Mouse (Mus musculus): ENCODE measurements around the gene Gatc. TPM values are rescaled to one million over a fixed set of nuclear protein-coding genes. Genes with fewer than 3 reads are reported as not detected.

The Gatc gene
- polyA plus RNA-seq, 1 experiment from 2014 or later = 30.0 TPM

- 4% methylated on average over 12 of the region's 12 CpGs for WGBS
- H3K9me3 ChIP-seq = no peaks in the 10 kb centered on the region
- H3K9ac ChIP-seq = no peak overlapping the region
- no peak overlapping the region for H3K4me3 ChIP-seq
- H3K36me3 ChIP-seq = no peaks in the 10 kb centered on the region
- H3K27ac ChIP-seq = no peak overlapping the region
- no peaks in the 10 kb centered on the region for H3K27me3 ChIP-seq
- no peaks in the 10 kb centered on the region for H3K4me1 ChIP-seq
- no peak overlapping the region for H3K4me2 ChIP-seq (replicated peaks)
- ATAC-seq (ENCODE audit: insufficient number of reproducible peaks, insufficient read depth, low FRiP score, low TSS enrichment) = peak; percentile 76; the same call in 1 of the 2 replicates
Observed at GRCm38 (mm10) chr5:115358872-115359271, 17.9 kb upstream of the Gatc start.

- no peaks in the 10 kb centered on the region for H3K36me3 ChIP-seq
- H3K27ac ChIP-seq = no peak overlapping the region
- no peaks in the 10 kb centered on the region for H3K9me3 ChIP-seq
- no peak for ATAC-seq (ENCODE audit: insufficient number of reproducible peaks, insufficient read depth, low FRiP score, low TSS enrichment)
- H3K4me3 ChIP-seq = no peak overlapping the region
- no peaks in the 10 kb centered on the region for H3K4me1 ChIP-seq
- H3K9ac ChIP-seq = no peak overlapping the region
- WGBS = 56% methylated on average over 13 of the region's 13 CpGs
- H3K4me2 ChIP-seq (replicated peaks) = no peak overlapping the region
- no peaks in the 10 kb centered on the region for H3K27me3 ChIP-seq
Observed at GRCm38 (mm10) chr5:115355070-115355469, 14.1 kb upstream of the Gatc start.

GRCm38 (mm10) chr5:115351348-115351747 is 10.4 kb upstream of the Gatc start:
- 73% methylated on average over 5 of the region's 5 CpGs for WGBS
- Histone ChIP-seq H3K9ac (no peak overlapping the region), H3K9me3 (no peaks in the 10 kb centered on the region), H3K4me2 (replicated peaks) (no peak overlapping the region), H3K4me3 (no peak overlapping the region), H3K27me3 (no peaks in the 10 kb centered on the region), H3K36me3 (peaks cover 3% of the 10 kb centered on the region), H3K27ac (no peak overlapping the region), H3K4me1 (peaks cover 9% of the 10 kb centered on the region)
- ATAC-seq (ENCODE audit: insufficient number of reproducible peaks, insufficient read depth, low FRiP score, low TSS enrichment) = no peak

- Histone ChIP-seq H3K4me3 (peak overlapping the region; percentile 97), H3K27ac (peak overlapping the region; percentile 85), H3K27me3 (no peaks in the 10 kb centered on the region), H3K4me1 (peaks cover 9% of the 10 kb centered on the region), H3K36me3 (peaks cover 23% of the 10 kb centered on the region), H3K9ac (peak overlapping the region; percentile 89), H3K9me3 (no peaks in the 10 kb centered on the region), H3K4me2 (replicated peaks) (peak overlapping the region; percentile 80)
- WGBS = 1% methylated on average over 18 of the region's 18 CpGs
- peak; percentile 5; the same call in 1 of the 2 replicates for ATAC-seq (ENCODE audit: insufficient number of reproducible peaks, insufficient read depth, low FRiP score, low TSS enrichment)
Observed at GRCm38 (mm10) chr5:115349225-115349555, 8.2 kb upstream of the Gatc start.

DNA sequence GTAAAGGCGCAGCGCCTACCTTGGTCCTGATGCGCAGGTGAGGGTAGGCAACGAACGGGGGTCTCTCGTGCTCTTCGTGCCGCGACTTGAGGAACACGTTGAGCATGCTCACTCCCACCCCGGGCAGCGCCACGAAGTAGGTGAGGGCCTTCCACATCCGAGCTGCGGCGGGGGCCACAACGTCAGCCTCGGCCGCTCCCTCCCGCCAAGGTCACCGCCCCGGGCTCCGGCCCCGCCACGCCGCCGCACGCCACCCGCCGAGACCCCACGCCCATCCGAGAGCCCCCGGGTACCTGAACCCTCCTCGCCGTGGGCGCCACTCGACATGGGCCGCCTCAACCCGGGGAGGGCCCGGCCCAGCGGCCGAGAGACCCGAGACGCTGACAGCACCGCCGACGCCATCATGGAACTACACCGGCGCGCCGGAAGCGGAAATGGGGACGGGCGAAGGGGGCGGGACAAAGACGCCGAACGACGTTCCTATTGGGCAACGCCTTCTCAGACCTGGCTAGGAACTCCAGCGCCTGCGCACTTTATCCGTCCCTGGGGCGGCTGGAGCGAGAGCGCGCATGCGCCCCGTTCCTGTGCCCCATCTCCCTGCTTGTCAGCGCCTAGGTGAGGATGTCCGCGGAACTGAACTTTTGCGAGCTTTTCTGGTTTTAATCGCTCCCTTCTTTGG is 7.7 kb upstream of the Gatc start, which contains the start of gene Cox6a1:
Cox6a1 (minus strand) TSS at position 436 of the 679 bp plus-strand sequence.
- Histone ChIP-seq H3K9me3 (no peaks in the 10 kb centered on the region), H3K4me1 (peaks cover 9% of the 10 kb centered on the region), H3K4me2 (replicated peaks) (peak within 1 kb of the TSS; percentile 90), H3K9ac (peak within 1 kb of the TSS; percentile 89), H3K36me3 (peaks cover 28% of the 10 kb centered on the region), H3K27me3 (no peaks in the 10 kb centered on the region), H3K4me3 (peak within 1 kb of the TSS; percentile 97), H3K27ac (peak within 1 kb of the TSS; percentile 85)
- under 1% methylated on average over 74 of the region's 74 CpGs for WGBS
- ATAC-seq (ENCODE audit: insufficient number of reproducible peaks, insufficient read depth, low FRiP score, low TSS enrichment) = peak; percentile 91

DNA sequence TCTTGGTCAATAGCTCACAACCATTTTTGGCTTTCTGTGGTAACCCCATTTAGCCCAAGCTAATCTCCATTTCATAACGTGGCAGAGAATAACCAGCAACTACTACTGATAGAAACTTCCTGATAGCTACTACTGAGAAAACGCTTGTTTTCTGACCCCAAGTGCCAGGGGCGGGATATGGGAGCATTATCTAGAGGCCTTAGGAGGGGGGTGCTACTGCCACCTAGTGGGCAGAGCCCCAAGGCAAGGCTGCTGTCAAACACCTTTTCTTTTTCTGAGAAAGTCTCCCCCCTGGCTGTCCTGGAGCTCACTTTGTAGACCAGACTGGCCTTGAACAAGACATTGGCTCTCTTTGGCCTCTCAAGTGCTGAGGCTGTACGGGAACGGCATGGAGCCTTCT is 6.6 kb upstream of the Gatc start:
- Histone ChIP-seq H3K4me2 (replicated peaks) (peak overlapping the region; percentile 90), H3K9ac (no peak overlapping the region), H3K27me3 (no peaks in the 10 kb centered on the region), H3K27ac (no peak overlapping the region), H3K4me3 (peak overlapping the region; percentile 97), H3K9me3 (no peaks in the 10 kb centered on the region), H3K36me3 (peaks cover 39% of the 10 kb centered on the region), H3K4me1 (peaks cover 9% of the 10 kb centered on the region)
- WGBS = 4% methylated on average over 5 of the region's 5 CpGs
- no peak for ATAC-seq (ENCODE audit: insufficient number of reproducible peaks, insufficient read depth, low FRiP score, low TSS enrichment)

DNA sequence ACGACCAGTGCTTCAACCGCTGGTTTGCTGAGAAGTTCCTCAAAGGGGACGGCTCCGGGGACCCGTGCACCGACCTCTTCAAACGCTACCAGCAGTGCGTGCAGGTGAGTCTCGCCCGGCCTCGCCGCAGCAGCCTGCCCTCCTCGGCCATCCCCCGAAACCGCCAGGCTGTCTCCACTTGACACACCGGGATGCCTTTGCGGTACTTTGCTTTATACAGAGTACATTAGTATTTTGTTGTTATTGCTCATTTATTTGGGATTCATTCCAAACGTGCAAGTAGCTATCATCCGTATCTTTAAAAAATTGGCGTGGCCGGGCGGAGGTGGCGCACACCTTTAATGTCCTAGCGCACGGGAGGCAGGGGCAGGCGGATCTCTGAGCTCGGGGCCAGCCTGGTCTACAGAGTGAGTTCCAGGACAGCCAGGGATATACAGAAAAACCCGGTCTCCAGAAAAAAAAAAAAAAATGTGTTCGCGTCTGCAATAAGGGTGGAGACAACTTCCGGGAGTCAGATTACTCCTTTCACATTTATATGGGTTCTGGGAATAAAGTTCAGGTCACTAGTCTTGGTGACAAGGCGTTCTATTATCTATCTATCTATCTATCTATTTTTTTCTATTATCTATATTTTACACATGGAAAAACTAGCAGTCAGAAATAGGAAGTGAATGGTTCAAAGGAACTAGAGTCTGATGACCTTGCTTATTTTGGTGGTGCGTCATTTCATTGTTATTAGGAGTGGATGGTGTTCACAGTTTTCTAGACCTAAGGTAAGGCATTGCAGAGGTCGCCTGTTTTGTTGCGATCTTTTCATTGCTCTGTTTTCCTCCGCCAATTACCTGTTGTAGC is 562 bp upstream of the Gatc start:
- Histone ChIP-seq H3K4me1 (peaks cover 15% of the 10 kb centered on the region), H3K27me3 (no peaks in the 10 kb centered on the region), H3K36me3 (peaks cover 50% of the 10 kb centered on the region), H3K27ac (peak overlapping the region; percentile 42; the same call in 1 of the 2 replicates), H3K9me3 (no peaks in the 10 kb centered on the region), H3K9ac (peak overlapping the region; percentile 86), H3K4me3 (peak overlapping the region; percentile 89), H3K4me2 (replicated peaks) (peak overlapping the region; percentile 71)
- WGBS = 11% methylated on average over 36 of the region's 36 CpGs
- ATAC-seq (ENCODE audit: insufficient number of reproducible peaks, insufficient read depth, low FRiP score, low TSS enrichment) = no peak; the same call in 1 of the 2 replicates

DNA sequence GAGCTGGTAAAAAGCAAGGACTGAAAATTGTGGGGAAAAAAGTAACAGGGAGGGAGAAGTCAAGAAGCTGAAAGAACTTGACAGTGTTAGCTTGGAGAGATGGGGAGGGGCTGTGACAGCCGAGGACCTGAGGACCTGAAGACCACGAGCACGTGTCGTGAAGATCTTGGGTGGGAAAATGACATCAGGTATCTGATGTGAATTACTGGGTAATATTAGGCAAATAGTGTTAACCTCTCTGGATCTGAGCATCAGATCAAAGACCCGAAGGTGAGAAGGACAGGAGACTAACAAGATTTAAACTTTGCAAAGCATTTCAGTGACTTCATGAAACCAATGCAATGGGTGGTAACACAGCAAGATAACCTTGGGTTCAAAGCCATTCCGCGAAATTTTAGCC is 971 bp downstream of the Gatc start:
- Histone ChIP-seq H3K4me2 (replicated peaks) (peak overlapping the region; percentile 71), H3K4me1 (peaks cover 15% of the 10 kb centered on the region), H3K27ac (no peak overlapping the region), H3K9me3 (no peaks in the 10 kb centered on the region), H3K9ac (no peak overlapping the region), H3K27me3 (no peaks in the 10 kb centered on the region), H3K4me3 (peak overlapping the region; percentile 89), H3K36me3 (peaks cover 50% of the 10 kb centered on the region)
- 36% methylated on average over 7 of the region's 7 CpGs for WGBS
- no peak for ATAC-seq (ENCODE audit: insufficient number of reproducible peaks, insufficient read depth, low FRiP score, low TSS enrichment)

- Histone ChIP-seq H3K4me1 (peaks cover 9% of the 10 kb centered on the region), H3K4me2 (replicated peaks) (no peak overlapping the region), H3K9me3 (no peaks in the 10 kb centered on the region), H3K27me3 (no peaks in the 10 kb centered on the region), H3K27ac (no peak overlapping the region), H3K9ac (no peak overlapping the region), H3K4me3 (no peak overlapping the region), H3K36me3 (peaks cover 84% of the 10 kb centered on the region)
- ATAC-seq (ENCODE audit: insufficient number of reproducible peaks, insufficient read depth, low FRiP score, low TSS enrichment) = no peak
- WGBS = 83% methylated on average over 3 of the region's 3 CpGs
Observed at GRCm38 (mm10) chr5:115333626-115334025, 7.4 kb downstream of the Gatc start.

DNA sequence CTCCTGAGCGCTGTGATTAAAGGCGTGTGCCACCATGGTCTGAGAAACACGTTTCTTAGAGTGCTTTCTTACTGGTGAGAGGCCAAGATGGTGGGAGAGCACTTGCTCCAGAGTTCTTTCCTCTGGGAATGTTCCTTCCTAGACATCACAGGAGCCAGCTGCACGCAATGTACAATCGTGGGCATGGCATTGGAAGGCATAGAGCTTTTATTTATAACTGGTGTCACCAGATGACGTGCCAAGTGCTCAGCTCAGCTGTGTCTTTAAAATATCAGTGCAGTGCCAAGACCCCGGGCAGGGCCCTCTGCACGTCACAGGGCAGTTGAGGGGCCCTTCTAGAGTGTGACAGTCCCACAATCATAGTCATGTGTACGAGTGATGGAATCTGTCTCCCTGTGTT is 10.0 kb downstream of the Gatc start:
- H3K4me2 ChIP-seq (replicated peaks) = no peak overlapping the region
- peaks cover 17% of the 10 kb centered on the region for H3K4me1 ChIP-seq
- WGBS = 89% methylated on average over 9 of the region's 9 CpGs
- no peak overlapping the region for H3K4me3 ChIP-seq
- no peaks in the 10 kb centered on the region for H3K27me3 ChIP-seq
- no peak overlapping the region for H3K9ac ChIP-seq
- peaks cover 67% of the 10 kb centered on the region for H3K36me3 ChIP-seq
- no peaks in the 10 kb centered on the region for H3K9me3 ChIP-seq
- ATAC-seq (ENCODE audit: insufficient number of reproducible peaks, insufficient read depth, low FRiP score, low TSS enrichment) = no peak
- no peak overlapping the region for H3K27ac ChIP-seq

GRCm38 (mm10) chr5:115327610-115328548 is 13.1 kb downstream of the Gatc start:
- peaks cover 21% of the 10 kb centered on the region for H3K4me1 ChIP-seq
- H3K4me3 ChIP-seq = peak overlapping the region; percentile 87
- peak overlapping the region; percentile 61 for H3K4me2 ChIP-seq (replicated peaks)
- no peak for ATAC-seq (ENCODE audit: insufficient number of reproducible peaks, insufficient read depth, low FRiP score, low TSS enrichment)
- H3K36me3 ChIP-seq = peaks cover 38% of the 10 kb centered on the region
- H3K27ac ChIP-seq = peak overlapping the region; percentile 91
- under 1% methylated on average over 55 of the region's 55 CpGs for WGBS
- no peaks in the 10 kb centered on the region for H3K27me3 ChIP-seq
- peak overlapping the region; percentile 94 for H3K9ac ChIP-seq
- H3K9me3 ChIP-seq = no peaks in the 10 kb centered on the region

All from embryonic facial prominence, embryonic 12.5 days (tissue).